Mouse (Mus musculus): ENCODE results near the gene Cdh18.
"Not testable (repeated sequence)": the region's sequence is repeated elsewhere in the genome, so short reads cannot be mapped to it uniquely, and the experiment has no call there.

Gene Cdh18

DNA sequence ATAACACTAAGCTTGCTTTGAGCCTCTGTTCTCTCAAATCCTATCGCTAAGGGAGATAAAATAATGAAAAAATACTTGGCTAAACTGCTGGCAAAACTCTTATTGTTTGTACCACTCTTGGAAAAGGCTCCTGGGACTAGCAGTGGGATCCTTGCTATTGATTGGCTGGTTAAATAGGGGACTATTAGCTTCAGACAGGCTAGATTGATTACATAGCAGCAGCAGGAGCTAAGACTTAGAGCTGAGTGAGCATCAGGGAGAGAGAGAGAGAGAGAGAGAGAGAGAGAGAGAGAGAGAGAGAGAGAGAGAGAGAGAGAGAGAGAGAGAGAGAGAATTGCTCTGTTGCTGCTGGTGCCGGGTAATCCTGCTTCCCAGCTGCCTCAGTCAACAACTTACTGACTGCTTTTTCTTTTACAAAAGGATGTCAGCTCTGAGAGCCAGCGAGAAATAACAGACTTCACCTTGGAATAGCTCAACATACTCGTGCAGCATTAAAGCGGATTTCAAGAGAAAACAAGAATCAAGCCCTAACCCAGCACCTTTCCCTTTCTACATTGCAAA lies at the start of gene Cdh18:
Gene Cdh18, plus strand, starts transcription at position 312 of the 561 bp plus-strand sequence.
- DNase-seq (ENCODE audit: low spot score in 2 of 2), result no peak

- no peak for DNase-seq (ENCODE audit: low spot score in 2 of 2)
Measured at GRCm38 (mm10) chr15:22511271-22511670, 37.6 kb upstream of the Cdh18 start.

DNA sequence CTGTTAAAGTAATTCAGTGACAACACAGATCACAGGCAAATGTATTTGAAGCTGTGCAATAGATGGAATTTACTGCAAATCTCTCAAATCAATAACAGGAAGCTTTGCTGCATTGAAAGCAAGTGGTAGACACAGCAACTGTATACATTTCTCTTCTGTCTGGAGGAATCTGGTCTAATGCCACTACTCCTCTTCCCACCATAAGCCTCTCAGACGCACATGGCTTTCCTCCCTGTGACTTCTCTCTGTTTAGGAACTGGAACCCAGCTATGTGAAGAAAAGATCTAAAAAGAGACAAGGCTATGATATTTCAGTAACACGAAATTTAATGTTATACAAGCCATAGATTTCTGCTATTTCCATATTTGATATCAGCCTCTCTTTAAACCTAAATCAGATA lies 13.0 kb upstream of the Cdh18 start:
- DNase-seq (ENCODE audit: low spot score in 2 of 2), result no peak

GRCm38 (mm10) chr15:22577974-22578616 lies 29.3 kb downstream of the Cdh18 start:
- DNase-seq (ENCODE audit: low spot score in 2 of 2), result no peak

GRCm38 (mm10) chr15:22578617-22578990 lies 29.8 kb downstream of the Cdh18 start:
- DNase-seq (ENCODE audit: low spot score in 2 of 2), result no peak

DNA sequence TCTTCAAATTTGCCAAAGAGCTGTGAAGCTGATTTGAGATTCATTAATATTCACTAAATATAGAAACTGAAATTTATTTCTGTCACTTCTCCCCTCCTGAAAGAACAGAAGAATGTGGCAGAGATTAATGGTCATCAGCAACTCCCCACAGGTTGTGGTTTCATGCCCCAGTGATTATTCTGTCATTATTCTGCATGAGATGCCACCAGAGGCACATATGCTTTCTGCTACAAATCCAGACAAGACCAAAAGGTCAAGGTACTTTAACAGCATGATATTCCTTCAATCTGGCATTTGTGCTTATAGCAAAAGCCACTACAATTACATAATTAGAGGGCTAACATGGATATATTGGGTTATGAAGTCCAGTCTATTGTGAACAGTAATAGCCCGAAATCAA lies 35.8 kb downstream of the Cdh18 start:
- DNase-seq (ENCODE audit: low spot score in 2 of 2), result no peak

DNA sequence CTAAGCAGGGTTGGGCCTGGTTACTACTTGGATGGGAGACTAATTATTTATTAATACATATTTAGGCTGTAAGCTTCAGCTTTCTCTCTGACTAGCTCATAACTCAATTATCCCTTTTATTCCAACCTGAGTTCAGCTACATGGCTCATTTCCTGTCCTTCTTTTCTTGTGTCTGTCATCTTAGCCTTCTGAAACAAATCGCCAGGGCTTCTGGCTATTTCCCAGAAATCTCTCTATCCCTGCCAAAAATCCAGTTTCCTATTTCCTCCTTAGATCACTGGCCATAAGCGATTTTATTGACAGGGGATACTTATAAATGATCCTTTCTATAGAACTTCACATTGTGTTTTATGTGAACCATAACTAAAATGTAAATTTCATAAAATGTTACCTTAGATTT lies 167.6 kb downstream of the Cdh18 start:
- no peak for DNase-seq (ENCODE audit: low spot score in 2 of 2)

DNA sequence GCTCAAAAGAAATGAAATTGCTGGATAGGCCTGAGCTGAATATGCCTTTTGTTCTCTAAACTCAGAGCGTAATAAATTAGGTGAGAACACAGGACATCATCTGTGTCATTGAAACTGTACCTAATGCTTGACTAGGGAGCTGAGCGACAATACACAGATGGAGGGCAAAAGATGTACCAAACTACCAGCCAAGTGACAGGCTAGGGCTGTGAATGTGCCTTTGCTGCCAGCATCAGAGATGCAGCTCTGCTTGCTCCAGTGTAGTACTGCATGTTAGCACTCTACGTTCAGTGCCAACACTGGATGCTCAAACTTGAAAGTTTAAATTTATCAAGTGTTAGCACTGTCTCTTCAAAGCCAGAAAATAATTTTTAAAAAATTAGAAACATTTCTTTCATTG lies 168.9 kb downstream of the Cdh18 start:
- DNase-seq (ENCODE audit: low spot score in 2 of 2), result no peak

DNA sequence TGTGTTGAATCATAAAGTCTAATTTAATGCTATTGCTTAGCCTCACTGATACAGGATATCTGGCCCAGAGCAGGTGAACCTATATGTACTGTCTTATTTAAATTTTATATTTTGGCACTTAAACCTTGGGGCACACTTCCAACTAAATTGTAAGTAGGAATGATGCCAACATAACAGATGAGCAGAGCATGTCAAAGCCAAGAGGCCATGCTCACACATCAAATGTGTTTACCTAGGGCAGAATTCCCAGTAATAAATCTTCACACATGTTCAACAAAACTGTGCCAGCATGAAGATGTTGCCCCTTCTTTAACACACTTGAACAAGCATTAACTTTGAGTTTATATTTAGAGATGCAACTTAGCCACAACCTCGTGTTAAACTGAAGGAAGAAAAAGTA lies 177.8 kb downstream of the Cdh18 start:
- no peak for DNase-seq (ENCODE audit: low spot score in 2 of 2)

- no peak for DNase-seq (ENCODE audit: low spot score in 2 of 2)
Measured at GRCm38 (mm10) chr15:22733039-22733438, 184.2 kb downstream of the Cdh18 start.

- no peak for DNase-seq (ENCODE audit: low spot score in 2 of 2)
Measured at GRCm38 (mm10) chr15:22736165-22736564, 187.3 kb downstream of the Cdh18 start.

- not testable (repeated sequence) for DNase-seq (ENCODE audit: low spot score in 2 of 2)
Measured at GRCm38 (mm10) chr15:22761257-22761656, 212.4 kb downstream of the Cdh18 start.

GRCm38 (mm10) chr15:22766591-22766990 lies 217.8 kb downstream of the Cdh18 start:
- not testable (repeated sequence) for DNase-seq (ENCODE audit: low spot score in 2 of 2)

GRCm38 (mm10) chr15:22776346-22776745 lies 227.5 kb downstream of the Cdh18 start:
- DNase-seq (ENCODE audit: low spot score in 2 of 2), result no peak

DNA sequence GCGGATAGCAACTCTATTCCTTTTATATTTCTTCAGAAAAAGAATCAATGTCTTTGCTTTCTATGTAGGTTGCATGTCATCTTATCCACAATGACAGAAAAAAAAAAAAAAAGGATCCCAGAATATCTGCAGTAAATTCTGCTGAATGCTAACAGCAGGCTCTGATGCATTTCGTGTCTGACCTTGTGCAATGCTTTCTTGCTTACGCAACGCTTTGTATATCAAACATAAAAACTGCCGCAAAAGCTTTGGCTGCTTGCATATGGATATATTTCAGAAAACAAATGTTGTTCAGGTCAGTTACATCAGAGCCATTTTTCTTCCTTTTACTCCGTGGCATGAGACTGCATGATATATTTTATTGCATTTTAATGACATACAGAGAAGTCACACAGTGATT lies 240.9 kb downstream of the Cdh18 start:
- DNase-seq (ENCODE audit: low spot score in 2 of 2), result no peak

DNA sequence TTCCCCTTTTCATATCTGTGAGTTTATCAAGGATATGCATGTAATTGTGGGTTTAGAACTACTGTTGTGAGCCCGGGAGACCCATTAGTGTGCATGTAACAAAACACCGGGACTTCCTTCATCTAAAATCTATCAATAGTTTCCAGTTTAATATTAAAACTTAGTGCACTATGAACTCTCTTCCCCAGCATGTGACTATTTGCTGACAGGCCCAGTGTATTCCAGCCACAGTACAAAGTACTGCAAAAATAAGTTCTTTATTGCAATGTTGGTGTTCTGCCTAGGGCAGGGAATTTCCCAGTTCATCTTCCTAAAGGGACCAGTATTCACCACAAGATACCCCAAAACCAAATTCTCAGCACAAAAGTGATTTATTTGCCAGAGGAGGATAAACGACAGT lies 243.0 kb downstream of the Cdh18 start:
- DNase-seq (ENCODE audit: low spot score in 2 of 2), result no peak

DNA sequence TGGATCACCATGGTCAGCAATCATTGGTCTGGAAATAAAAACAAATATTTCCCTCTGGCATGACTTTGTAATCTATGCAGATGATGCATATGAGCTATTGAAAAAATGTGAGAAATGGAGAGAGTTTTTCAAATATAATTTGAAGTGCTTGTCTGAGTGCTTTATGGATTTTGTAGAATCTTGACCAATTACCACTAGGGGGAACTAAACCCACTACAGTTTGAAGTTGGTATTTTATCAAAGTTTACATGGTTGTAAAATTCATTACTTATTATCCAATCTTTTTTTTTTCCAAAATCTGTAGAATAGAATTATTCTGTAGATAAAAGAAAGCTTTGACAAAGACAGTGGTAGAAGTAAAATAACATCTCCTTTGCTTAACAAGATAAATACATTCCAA lies 284.3 kb downstream of the Cdh18 start:
- DNase-seq (ENCODE audit: low spot score in 2 of 2), result no peak

DNA sequence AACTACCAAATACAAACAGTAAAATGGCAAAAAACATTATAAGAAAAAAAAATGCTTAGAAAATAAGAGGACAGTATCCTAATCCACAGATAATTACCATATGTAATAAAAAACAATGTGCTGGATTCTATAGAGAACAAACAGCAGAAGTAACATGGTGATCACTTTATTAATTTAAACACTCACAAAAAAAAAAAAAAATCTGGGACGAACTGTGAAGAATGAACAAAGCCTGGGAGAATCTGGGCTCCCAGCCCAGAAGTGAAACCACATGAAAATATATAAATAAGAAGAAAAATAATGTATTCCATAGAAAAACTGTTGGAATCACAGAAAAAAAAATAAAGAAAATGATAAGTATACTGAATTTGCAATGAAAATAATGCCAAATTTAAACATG lies 288.4 kb downstream of the Cdh18 start:
- no peak for DNase-seq (ENCODE audit: low spot score in 2 of 2)

DNA sequence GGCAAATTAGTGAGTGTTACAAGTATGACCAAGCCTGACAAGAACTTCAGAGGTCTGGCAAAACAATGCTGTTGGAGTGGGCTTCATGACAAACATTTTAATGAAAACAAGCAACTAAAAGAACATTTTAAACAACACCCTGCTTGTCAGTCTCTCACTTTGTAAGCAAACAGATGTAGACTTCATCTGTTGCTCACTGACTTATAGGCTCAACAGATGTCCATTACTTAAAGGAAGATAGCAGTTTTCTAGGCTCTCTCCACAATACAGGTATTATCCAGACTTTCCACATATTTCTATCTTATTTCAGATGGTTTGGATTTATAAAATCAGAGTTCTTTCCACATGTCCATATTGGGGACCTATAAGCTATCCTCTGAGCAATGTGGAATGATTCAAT lies 308.9 kb downstream of the Cdh18 start:
- DNase-seq (ENCODE audit: low spot score in 2 of 2), result no peak

GRCm38 (mm10) chr15:22870679-22871078 lies 321.9 kb downstream of the Cdh18 start:
- DNase-seq (ENCODE audit: low spot score in 2 of 2), result no peak

DNA sequence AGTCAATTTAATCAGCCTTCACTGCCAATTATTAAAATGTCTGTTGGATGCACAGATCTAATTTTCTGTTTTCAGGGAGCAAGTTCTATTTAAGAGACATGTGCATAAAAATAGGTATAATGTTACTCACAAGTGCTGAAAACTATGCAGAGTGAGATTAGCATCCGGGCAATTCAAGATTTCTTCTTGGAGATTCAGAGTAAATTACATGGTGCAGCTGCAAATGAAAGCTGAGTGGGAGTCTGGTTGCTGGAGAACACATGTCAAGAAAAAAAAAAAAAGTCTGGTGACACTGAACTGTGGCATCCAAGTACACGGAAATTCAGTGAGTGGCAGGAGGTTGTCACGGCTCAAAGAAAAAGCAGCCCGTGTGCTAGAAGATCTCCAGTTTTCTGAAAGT lies 348.9 kb downstream of the Cdh18 start:
- DNase-seq (ENCODE audit: low spot score in 2 of 2), result no peak

- no peak for DNase-seq (ENCODE audit: low spot score in 2 of 2)
Measured at GRCm38 (mm10) chr15:22898208-22898607, 349.4 kb downstream of the Cdh18 start.

DNA sequence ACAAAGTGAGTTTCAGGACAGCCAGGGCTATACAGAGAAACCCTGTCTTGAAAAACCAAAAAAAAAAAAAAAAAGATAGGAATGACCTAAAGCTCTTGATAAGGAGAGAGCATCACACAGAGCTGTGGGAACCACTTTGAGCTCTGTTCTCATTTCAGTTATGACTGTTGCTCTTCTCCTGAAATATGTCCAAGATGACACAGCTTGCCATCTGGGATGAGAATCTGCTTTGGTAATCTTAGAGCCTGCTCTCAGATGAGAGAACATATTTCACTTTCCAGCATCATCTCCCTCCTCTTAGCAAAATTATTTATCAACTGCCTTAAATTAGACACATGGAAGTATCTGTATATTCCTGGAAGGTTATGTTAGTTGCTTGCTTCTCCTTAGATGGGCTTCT lies 365.6 kb downstream of the Cdh18 start:
- DNase-seq (ENCODE audit: low spot score in 2 of 2), result no peak

GRCm38 (mm10) chr15:22934293-22934692 lies 385.5 kb downstream of the Cdh18 start:
- no peak for DNase-seq (ENCODE audit: low spot score in 2 of 2)

All from heart, adult 9 months (tissue).